Mouse (Mus musculus) erythroblast, embryonic 14.5 days (primary cell): ENCODE data around the gene Upb1. TPM values are rescaled to one million over a fixed set of nuclear protein-coding genes. Genes with fewer than 3 reads are reported as not detected.

Experiments
- H3K27me3 ChIP-seq: 2 replicates; pipeline ENCODE4 v1.6.1; 2012; ENCODE audit warnings: inconsistent platforms; ENCODE audit not compliant: control insufficient read depth
- H3K36me3 ChIP-seq: 2 replicates; pipeline ENCODE4 v1.6.1; 2012; ENCODE audit warnings: mild to moderate bottlenecking, inconsistent platforms; ENCODE audit not compliant: control insufficient read depth
- H3K4me1 ChIP-seq: 2 replicates; pipeline ENCODE4 v1.6.1; 2012; ENCODE audit warnings: inconsistent platforms; ENCODE audit not compliant: control insufficient read depth
- H3K4me3 ChIP-seq: replicated peaks from 2 replicates; pipeline ENCODE3; 2012; ENCODE audit warnings: moderate library complexity, mild to moderate bottlenecking, inconsistent platforms
- H3K9me3 ChIP-seq: 2 replicates; pipeline ENCODE4 v1.6.1; 2012; ENCODE audit warnings: low read length, inconsistent platforms, mixed read lengths; ENCODE audit not compliant: control insufficient read depth
- GATA1 ChIP-seq: IDR thresholded peaks from 2 replicates; pipeline ENCODE4 v1.6.1; 2012; ENCODE audit warnings: low read length, inconsistent platforms, mixed read lengths
- TAL1 ChIP-seq: IDR thresholded peaks from 3 replicates; pipeline ENCODE4 v1.6.1; 2012; ENCODE audit warnings: low read length, inconsistent platforms, mixed read lengths
- polyA plus RNA-seq: library from polyadenylated mRNA; stranded (reverse); fragments of >175 nt; gene quantifications from 2 replicates; pipeline ENCODE4 v1.2.3, GENCODE M21; 2012

The Upb1 gene
- polyA plus RNA-seq, 1 experiment = not detected

GRCm38 (mm10) chr10:75437284-75437683 lies 36.4 kb downstream of the Upb1 start:
- TF ChIP-seq GATA1 = no peak
- TF ChIP-seq TAL1 = no peak
- no peaks in the 10 kb centered on the region for H3K9me3 ChIP-seq
- H3K27me3 ChIP-seq = no peaks in the 10 kb centered on the region
- no peaks in the 10 kb centered on the region for H3K4me1 ChIP-seq
- no peak overlapping the region for H3K4me3 ChIP-seq
- no peaks in the 10 kb centered on the region for H3K36me3 ChIP-seq

GRCm38 (mm10) chr10:75438132-75438810 lies 37.4 kb downstream of the Upb1 start:
- no peaks in the 10 kb centered on the region for H3K27me3 ChIP-seq
- TF ChIP-seq TAL1 (no peak), GATA1 (no peak)
- H3K4me3 ChIP-seq = no peak overlapping the region
- H3K4me1 ChIP-seq = no peaks in the 10 kb centered on the region
- H3K36me3 ChIP-seq = no peaks in the 10 kb centered on the region
- no peaks in the 10 kb centered on the region for H3K9me3 ChIP-seq

DNA sequence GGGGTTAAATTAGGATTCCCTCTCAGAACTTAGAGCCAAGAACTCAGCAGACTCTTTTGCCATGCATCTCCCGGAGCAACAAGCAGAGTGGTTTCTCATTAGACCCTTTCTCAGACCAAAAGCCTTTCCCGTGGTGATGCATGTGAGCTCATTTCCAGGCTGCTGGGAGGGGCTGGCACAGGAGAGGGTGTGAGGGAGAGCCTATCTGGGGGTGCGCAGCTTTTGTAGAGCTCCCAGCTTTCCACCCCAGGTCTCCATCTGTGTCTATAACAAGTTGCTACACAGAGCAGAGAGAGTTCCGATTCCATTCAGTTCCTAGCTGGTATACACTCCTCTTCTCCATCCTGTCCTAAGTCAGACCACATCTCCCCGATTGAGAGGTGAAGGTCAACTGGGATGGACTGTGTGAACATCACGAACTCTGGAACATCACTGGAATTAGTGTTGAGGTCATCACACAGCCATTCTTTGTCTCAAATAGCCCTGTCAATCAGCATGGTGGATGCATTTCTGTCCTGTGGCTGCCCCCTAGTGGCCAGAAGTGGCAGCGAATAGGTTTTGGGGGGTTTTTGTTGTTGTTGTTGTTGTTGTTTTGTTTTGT lies 38.4 kb downstream of the Upb1 start:
- no peaks in the 10 kb centered on the region for H3K9me3 ChIP-seq
- no peaks in the 10 kb centered on the region for H3K4me1 ChIP-seq
- TF ChIP-seq GATA1 (no peak), TAL1 (no peak)
- no peaks in the 10 kb centered on the region for H3K36me3 ChIP-seq
- H3K27me3 ChIP-seq = no peaks in the 10 kb centered on the region
- no peak overlapping the region for H3K4me3 ChIP-seq

- Histone ChIP-seq H3K9me3 (no peaks in the 10 kb centered on the region), H3K4me3 (no peak overlapping the region), H3K4me1 (no peaks in the 10 kb centered on the region), H3K27me3 (no peaks in the 10 kb centered on the region; the same call in 1 of the 2 replicates), H3K36me3 (no peaks in the 10 kb centered on the region)
- no peak for TF ChIP-seq TAL1
- TF ChIP-seq GATA1 = no peak
Observed at GRCm38 (mm10) chr10:75440756-75441155, 39.8 kb downstream of the Upb1 start.

DNA sequence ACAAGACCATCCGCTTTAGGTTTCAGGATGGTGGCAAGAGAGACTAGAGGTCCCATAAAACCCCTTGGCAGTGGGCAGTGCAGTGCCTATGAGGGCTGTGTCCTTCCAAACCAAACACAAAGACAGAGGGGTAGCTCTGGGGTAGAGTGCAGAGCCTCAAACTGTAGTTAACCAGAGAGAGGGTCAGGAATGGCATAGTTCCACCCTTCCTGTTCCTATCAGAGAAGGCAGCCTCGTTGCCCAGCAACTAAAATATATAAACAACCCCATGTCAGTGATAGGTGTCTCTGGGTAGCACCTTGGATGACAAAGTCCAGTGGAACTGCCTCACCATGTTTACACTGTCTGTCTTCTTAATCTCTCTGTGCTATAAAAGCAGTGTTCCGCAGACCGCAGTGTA lies 40.9 kb downstream of the Upb1 start:
- TF ChIP-seq TAL1 (no peak), GATA1 (no peak)
- Histone ChIP-seq H3K4me3 (no peak overlapping the region), H3K9me3 (no peaks in the 10 kb centered on the region), H3K36me3 (no peaks in the 10 kb centered on the region), H3K4me1 (no peaks in the 10 kb centered on the region), H3K27me3 (no peaks in the 10 kb centered on the region; the same call in none of the 2 replicates)

GRCm38 (mm10) chr10:75443017-75443416 lies 42.1 kb downstream of the Upb1 start:
- Histone ChIP-seq H3K27me3 (peaks cover 3% of the 10 kb centered on the region), H3K36me3 (no peaks in the 10 kb centered on the region), H3K9me3 (no peaks in the 10 kb centered on the region), H3K4me1 (no peaks in the 10 kb centered on the region), H3K4me3 (no peak overlapping the region)
- TF ChIP-seq GATA1 (no peak), TAL1 (no peak)

DNA sequence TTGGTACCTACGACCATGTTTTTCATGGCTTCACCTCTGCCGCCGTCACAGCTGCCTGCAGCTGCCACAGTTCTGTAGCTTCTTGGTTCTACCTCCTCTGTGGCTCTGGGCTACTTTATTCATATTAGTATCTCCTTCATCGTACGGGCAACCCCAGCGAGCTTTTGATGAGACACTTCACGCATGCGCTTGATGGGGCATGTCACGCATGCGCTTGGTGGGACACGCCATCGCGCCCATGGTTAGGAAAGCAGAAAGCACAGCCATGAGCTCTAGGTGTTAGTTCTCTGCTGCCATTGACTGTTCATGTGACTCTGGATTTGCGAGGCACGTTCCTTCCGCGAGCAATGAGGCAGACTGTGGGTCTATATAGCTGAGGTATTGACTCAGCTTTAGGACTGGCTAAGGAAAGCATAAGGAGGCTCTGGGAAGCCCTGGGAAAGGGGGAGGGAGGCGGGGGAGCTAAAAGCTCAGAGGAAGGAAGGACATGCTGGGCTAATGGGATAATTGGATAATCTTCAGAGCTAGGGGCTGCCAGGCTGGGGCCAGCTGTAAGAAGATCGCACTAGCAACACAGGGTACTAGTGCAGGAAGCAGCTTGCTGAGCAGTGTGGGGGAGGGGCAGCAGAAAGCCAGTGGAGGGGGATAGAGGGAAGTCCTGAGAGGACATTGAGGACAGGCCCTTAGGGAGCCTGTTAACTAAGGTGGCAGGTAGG lies 43.4 kb downstream of the Upb1 start:
- no peaks in the 10 kb centered on the region for H3K36me3 ChIP-seq
- H3K9me3 ChIP-seq = no peaks in the 10 kb centered on the region
- TF ChIP-seq TAL1 = no peak
- no peak for TF ChIP-seq GATA1
- peaks cover 6% of the 10 kb centered on the region for H3K27me3 ChIP-seq
- H3K4me1 ChIP-seq = no peaks in the 10 kb centered on the region
- no peak overlapping the region for H3K4me3 ChIP-seq

DNA sequence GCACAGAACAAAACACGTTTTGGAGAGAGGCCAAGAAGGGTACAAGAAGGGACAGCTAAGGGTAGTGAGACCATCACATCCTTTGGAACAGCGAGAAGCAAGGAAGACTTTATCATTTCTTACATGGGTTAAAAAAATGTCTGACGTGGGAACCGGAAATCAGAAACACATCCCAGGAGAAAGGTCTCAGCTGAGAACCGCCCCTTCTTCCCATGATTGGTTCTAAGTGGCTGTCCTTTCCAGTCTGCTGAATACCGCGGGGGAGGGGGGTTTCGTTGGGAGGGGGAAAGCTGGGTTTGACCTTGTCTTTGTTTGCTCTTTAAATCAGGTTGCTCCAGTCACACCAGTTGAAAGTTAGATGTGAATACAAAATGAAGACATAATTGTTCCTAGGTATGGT lies 44.1 kb downstream of the Upb1 start:
- no peaks in the 10 kb centered on the region for H3K4me1 ChIP-seq
- H3K9me3 ChIP-seq = no peaks in the 10 kb centered on the region
- H3K4me3 ChIP-seq = no peak overlapping the region
- H3K36me3 ChIP-seq = no peaks in the 10 kb centered on the region
- peaks cover 6% of the 10 kb centered on the region for H3K27me3 ChIP-seq
- no peak for TF ChIP-seq TAL1
- no peak for TF ChIP-seq GATA1

- TF ChIP-seq GATA1 (no peak), TAL1 (no peak)
- Histone ChIP-seq H3K4me1 (no peaks in the 10 kb centered on the region), H3K4me3 (no peak overlapping the region)
Observed at GRCm38 (mm10) chr10:75446501-75447083, 45.7 kb downstream of the Upb1 start.

GRCm38 (mm10) chr10:75447489-75447888 lies 46.6 kb downstream of the Upb1 start:
- Histone ChIP-seq H3K4me1 (no peaks in the 10 kb centered on the region), H3K9me3 (no peaks in the 10 kb centered on the region), H3K4me3 (no peak overlapping the region), H3K27me3 (peaks cover 6% of the 10 kb centered on the region), H3K36me3 (no peaks in the 10 kb centered on the region)
- TF ChIP-seq TAL1 (no peak), GATA1 (no peak)

More at GRCm38 (mm10) chr10:75446501-75447083, 45.7 kb downstream of the Upb1 start:
- no peaks in the 10 kb centered on the region for H3K36me3 ChIP-seq
- no peaks in the 10 kb centered on the region for H3K9me3 ChIP-seq
- peaks cover 6% of the 10 kb centered on the region for H3K27me3 ChIP-seq
